Mouse (Mus musculus): ENCODE measurements around the gene Fsd1l. TPM values are rescaled to one million over a fixed set of nuclear protein-coding genes. Genes with fewer than 3 reads are reported as not detected.

Fsd1l gene
- 2.7 TPM for polyA plus RNA-seq (2021)

- in situ Hi-C loops (cut with MboI; ENCODE audit: low pct_unique_long_range_greater_than_20kb), result no loop called here
- no peaks in the 10 kb centered on the region for H3K27me3 ChIP-seq
- no peak for TF ChIP-seq CTCF (IDR thresholded peaks at IDR 0.05)
- CTCF ChIA-PET, result no interaction called here
- POLR2A ChIA-PET, result no interaction called here
- no peak for DNase-seq (ENCODE audit: low read depth, low spot score)
- peak; percentile 69 for ATAC-seq
Measured at GRCm38 (mm10) chr4:53631316-53632010, at the start of gene Fsd1l. Gene Fsd1l, plus strand, starts transcription at chr4:53631471.

- ATAC-seq, result no peak
- ChIA-PET POLR2A (no interaction called here), CTCF (interaction anchor here (0.6 to 4.1 kb wide), 2 partner anchors 13 to 57 kb away, joined by 3 to 19 read pairs; no protein-coding TSS in a partner anchor)
- H3K27me3 ChIP-seq, result no peaks in the 10 kb centered on the region
- DNase-seq (ENCODE audit: low read depth, low spot score), result no peak
- no peak for TF ChIP-seq CTCF (IDR thresholded peaks at IDR 0.05)
- in situ Hi-C loops (cut with MboI; ENCODE audit: low pct_unique_long_range_greater_than_20kb), result no loop called here
Measured at GRCm38 (mm10) chr4:53587676-53588075, 43.6 kb upstream of the Fsd1l start.

- in situ Hi-C loops (cut with MboI; ENCODE audit: low pct_unique_long_range_greater_than_20kb), result no loop called here
- ChIA-PET CTCF (interaction anchor here (1.1 to 4.1 kb wide), 2 partner anchors 11 to 205 kb away, joined by 3 to 19 read pairs; no protein-coding TSS in a partner anchor), POLR2A (no interaction called here)
- DNase-seq (ENCODE audit: low read depth, low spot score), result no peak
- H3K27me3 ChIP-seq, result no peaks in the 10 kb centered on the region
- no peak for TF ChIP-seq CTCF (IDR thresholded peaks at IDR 0.05)
- ATAC-seq, result no peak
Measured at GRCm38 (mm10) chr4:53588936-53589335, 42.3 kb upstream of the Fsd1l start.

GRCm38 (mm10) chr4:53589466-53589865, 41.8 kb upstream of the Fsd1l start:
- no peaks in the 10 kb centered on the region for H3K27me3 ChIP-seq
- ChIA-PET POLR2A (no interaction called here), CTCF (interaction anchor here (1.1 to 4.1 kb wide), 2 partner anchors 11 to 205 kb away, joined by 3 to 19 read pairs; no protein-coding TSS in a partner anchor)
- no peak for DNase-seq (ENCODE audit: low read depth, low spot score)
- no peak for TF ChIP-seq CTCF (IDR thresholded peaks at IDR 0.05)
- in situ Hi-C loops (cut with MboI; ENCODE audit: low pct_unique_long_range_greater_than_20kb), result no loop called here
- ATAC-seq, result no peak

- ATAC-seq, result no peak
- in situ Hi-C loops (cut with MboI; ENCODE audit: low pct_unique_long_range_greater_than_20kb), result loop anchor here (5.0 kb wide), 2 partner anchors 208 to 478 kb away; no protein-coding TSS in a partner anchor
- no peak for DNase-seq (ENCODE audit: low read depth, low spot score)
- no peak for TF ChIP-seq CTCF (IDR thresholded peaks at IDR 0.05)
- ChIA-PET POLR2A (no interaction called here), CTCF (interaction anchor here (4.1 kb wide), 1 partner anchor 10 kb away, joined by 19 read pairs; no protein-coding TSS in a partner anchor)
- no peaks in the 10 kb centered on the region for H3K27me3 ChIP-seq
Measured at GRCm38 (mm10) chr4:53590163-53590562, 41.1 kb upstream of the Fsd1l start.

GRCm38 (mm10) chr4:53590691-53591447, 40.4 kb upstream of the Fsd1l start:
- POLR2A ChIA-PET, result no interaction called here
- CTCF ChIA-PET, result interaction anchor here (4.1 kb wide), 1 partner anchor 9 kb away, joined by 19 read pairs; no protein-coding TSS in a partner anchor
- no peak for TF ChIP-seq CTCF (IDR thresholded peaks at IDR 0.05)
- no peak for ATAC-seq
- in situ Hi-C loops (cut with MboI; ENCODE audit: low pct_unique_long_range_greater_than_20kb), result loop anchor here (5.0 kb wide), 2 partner anchors 209 to 479 kb away; no protein-coding TSS in a partner anchor
- H3K27me3 ChIP-seq, result no peaks in the 10 kb centered on the region
- no peak for DNase-seq (ENCODE audit: low read depth, low spot score)

GRCm38 (mm10) chr4:53591536-53591935, 39.7 kb upstream of the Fsd1l start:
- no peaks in the 10 kb centered on the region for H3K27me3 ChIP-seq
- DNase-seq (ENCODE audit: low read depth, low spot score) (no peak), ATAC-seq (no peak)
- CTCF ChIA-PET, result interaction anchor here (1.5 kb wide), 1 partner anchor 9 kb away, joined by 3 read pairs; no protein-coding TSS in a partner anchor
- in situ Hi-C loops (cut with MboI; ENCODE audit: low pct_unique_long_range_greater_than_20kb), result loop anchor here (5.0 kb wide), 2 partner anchors 209 to 479 kb away; no protein-coding TSS in a partner anchor
- POLR2A ChIA-PET, result no interaction called here
- TF ChIP-seq CTCF (IDR thresholded peaks at IDR 0.05), result no peak

GRCm38 (mm10) chr4:53591941-53592340, 39.3 kb upstream of the Fsd1l start:
- no peaks in the 10 kb centered on the region for H3K27me3 ChIP-seq
- in situ Hi-C loops (cut with MboI; ENCODE audit: low pct_unique_long_range_greater_than_20kb), result loop anchor here (5.0 kb wide), 2 partner anchors 210 to 480 kb away; no protein-coding TSS in a partner anchor
- ATAC-seq (no peak), DNase-seq (ENCODE audit: low read depth, low spot score) (no peak)
- POLR2A ChIA-PET, result no interaction called here
- CTCF ChIA-PET, result interaction anchor here (1.5 kb wide), 1 partner anchor 8 kb away, joined by 3 read pairs; no protein-coding TSS in a partner anchor
- TF ChIP-seq CTCF (IDR thresholded peaks at IDR 0.05), result no peak

- DNase-seq (ENCODE audit: low read depth, low spot score) (no peak), ATAC-seq (no peak)
- no peaks in the 10 kb centered on the region for H3K27me3 ChIP-seq
- ChIA-PET CTCF (interaction anchor here (1.5 kb wide), 1 partner anchor 8 kb away, joined by 3 read pairs; no protein-coding TSS in a partner anchor), POLR2A (no interaction called here)
- no peak for TF ChIP-seq CTCF (IDR thresholded peaks at IDR 0.05)
- in situ Hi-C loops (cut with MboI; ENCODE audit: low pct_unique_long_range_greater_than_20kb), result loop anchor here (5.0 kb wide), 2 partner anchors 210 to 480 kb away; no protein-coding TSS in a partner anchor
Measured at GRCm38 (mm10) chr4:53592386-53592785, 38.9 kb upstream of the Fsd1l start.

- in situ Hi-C loops (cut with MboI; ENCODE audit: low pct_unique_long_range_greater_than_20kb), result loop anchor here (5.0 kb wide), 2 partner anchors 212 to 482 kb away; no protein-coding TSS in a partner anchor
- ChIA-PET POLR2A (no interaction called here), CTCF (interaction anchor here (0.8 to 3.6 kb wide), 13 partner anchors 9 to 485 kb away, joined by 3 to 29 read pairs (median 3); no protein-coding TSS in a partner anchor)
- ATAC-seq (peak; percentile 44), DNase-seq (ENCODE audit: low read depth, low spot score) (peak; percentile 27)
- peak; percentile 84 for TF ChIP-seq CTCF (IDR thresholded peaks at IDR 0.05)
- no peaks in the 10 kb centered on the region for H3K27me3 ChIP-seq
Measured at GRCm38 (mm10) chr4:53594204-53594603, 37.1 kb upstream of the Fsd1l start.

All from Patski (cell line).